Mouse (Mus musculus) heart, embryonic 10.5 days (tissue): ENCODE measurements at regions not wholly inside any gene's neighbourhood (a gene's known extent, or its start where the extent isn't known, plus 50 kb on each side); places are given as distances from the start of the nearest gene placed in this dataset.

Experiments
- DNase-seq: peaks from one replicate; pipeline ENCODE4 v3.0.0-alpha.2; 2017; ENCODE audit warnings: low spot score
- H3K27ac ChIP-seq: fragments of 300-500 bp; sonication (generic); 2 replicates; pipeline ENCODE4 v1.5.1; 2016; ENCODE audit warnings: mild to moderate bottlenecking
- H3K27me3 ChIP-seq: fragments of 300-500 bp; sonication (generic); 2 replicates; pipeline ENCODE4 v1.6.1; 2016; ENCODE audit warnings: mild to moderate bottlenecking; ENCODE audit not compliant: poor library complexity, insufficient read depth, severe bottlenecking
- H3K36me3 ChIP-seq: fragments of 300-500 bp; sonication (generic); 2 replicates; pipeline ENCODE4 v1.6.1; 2016; ENCODE audit warnings: mild to moderate bottlenecking, moderate library complexity
- H3K4me1 ChIP-seq: fragments of 300-500 bp; sonication (generic); 2 replicates; pipeline ENCODE4 v1.6.1; 2016; ENCODE audit warnings: mild to moderate bottlenecking
- H3K4me3 ChIP-seq: fragments of 300-500 bp; sonication (generic); 2 replicates; pipeline ENCODE4 v1.5.1; 2016; ENCODE audit warnings: mild to moderate bottlenecking, moderate library complexity
- H3K9me3 ChIP-seq: fragments of 300-500 bp; sonication (generic); 2 replicates; pipeline ENCODE4 v1.6.1; 2016; ENCODE audit warnings: mild to moderate bottlenecking, moderate library complexity
- WGBS: fragments of 180-500 bp; shearing (Covaris S2); methylation state at CpG from one replicate; pipeline ENCODE4 v1.1.7; 2016; 5-methylcytosine and 5-hydroxymethylcytosine counted together

DNA sequence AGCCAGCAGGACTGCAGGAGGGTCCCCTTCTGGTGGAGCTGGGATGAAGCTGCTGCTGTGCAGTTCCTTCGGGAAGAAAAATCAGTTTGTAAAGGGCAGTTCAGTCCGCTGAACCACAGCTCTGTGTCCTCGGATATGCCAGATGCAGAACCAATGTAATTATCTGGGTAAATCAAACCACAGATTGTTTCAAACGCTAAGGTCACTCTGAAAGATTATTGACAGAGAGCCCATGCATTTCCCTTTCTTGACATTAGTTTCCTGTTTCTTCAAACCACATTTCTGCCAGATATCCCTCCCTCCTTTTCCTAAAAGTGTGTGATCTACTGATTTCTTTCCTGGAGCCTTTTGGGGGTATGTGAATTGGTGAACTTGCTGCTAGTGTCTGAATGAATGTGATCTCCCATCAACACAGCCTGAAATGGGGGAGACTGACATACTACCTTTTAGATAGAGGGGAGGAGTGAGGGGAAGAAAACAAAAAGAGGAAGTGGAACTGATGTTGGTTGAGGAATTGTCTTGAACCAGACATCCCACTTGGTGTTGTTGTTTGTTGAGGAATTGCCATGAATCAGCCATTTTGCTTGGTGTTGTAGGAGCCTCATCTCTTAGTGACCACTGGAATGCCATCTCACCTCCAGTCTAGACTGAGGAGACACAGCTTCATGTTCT lies 85.7 kb upstream of the Pthlh start:
- no peaks in the 10 kb centered on the region for H3K36me3 ChIP-seq
- 64% methylated on average over 4 of the region's 4 CpGs for WGBS
- no peaks in the 10 kb centered on the region for H3K9me3 ChIP-seq
- peak; percentile 17 for DNase-seq
- H3K4me1 ChIP-seq: no peaks in the 10 kb centered on the region
- H3K4me3 ChIP-seq: no peak overlapping the region
- no peaks in the 10 kb centered on the region for H3K27me3 ChIP-seq
- no peak overlapping the region for H3K27ac ChIP-seq

GRCm38 (mm10) chr6:147348621-147349020 lies 84.6 kb upstream of the Pthlh start:
- peak; percentile 71 for DNase-seq
- WGBS: 57% methylated on average over 3 of the region's 3 CpGs
- Histone ChIP-seq H3K27me3 (no peaks in the 10 kb centered on the region), H3K4me3 (no peak overlapping the region), H3K27ac (no peak overlapping the region), H3K36me3 (no peaks in the 10 kb centered on the region), H3K9me3 (no peaks in the 10 kb centered on the region), H3K4me1 (no peaks in the 10 kb centered on the region)

- no peaks in the 10 kb centered on the region for H3K9me3 ChIP-seq
- 82% methylated on average over 1 of the region's 1 CpGs for WGBS
- no peak overlapping the region for H3K27ac ChIP-seq
- no peaks in the 10 kb centered on the region for H3K27me3 ChIP-seq
- H3K4me3 ChIP-seq: no peak overlapping the region
- H3K4me1 ChIP-seq: no peaks in the 10 kb centered on the region
- H3K36me3 ChIP-seq: no peaks in the 10 kb centered on the region
- DNase-seq: peak; percentile 6
Observed at GRCm38 (mm10) chr6:147341042-147341441, 77.1 kb upstream of the Pthlh start.

DNA sequence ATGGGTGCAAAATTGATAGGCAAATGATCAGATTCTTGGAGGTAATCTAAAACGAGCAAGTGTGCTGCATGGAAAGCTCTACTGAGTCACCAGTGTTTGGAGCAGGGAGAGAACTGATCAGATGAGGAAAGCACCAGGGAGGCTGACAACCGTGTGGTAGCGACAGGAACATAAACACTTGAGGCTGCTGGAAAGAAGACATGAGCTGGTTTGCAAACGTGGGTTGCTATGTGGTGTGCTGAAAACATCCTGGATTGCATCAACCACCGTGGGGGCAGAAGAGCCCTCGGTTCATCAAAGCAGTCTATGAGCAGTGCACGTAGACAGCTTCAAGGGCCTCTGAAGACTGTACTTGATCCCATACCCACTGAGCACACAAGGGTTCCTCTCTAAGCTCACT lies 69.0 kb upstream of the Pthlh start:
- Histone ChIP-seq H3K4me1 (no peaks in the 10 kb centered on the region), H3K27me3 (no peaks in the 10 kb centered on the region), H3K9me3 (no peaks in the 10 kb centered on the region), H3K4me3 (no peak overlapping the region), H3K36me3 (no peaks in the 10 kb centered on the region), H3K27ac (no peak overlapping the region)
- 61% methylated on average over 7 of the region's 7 CpGs for WGBS
- DNase-seq: no peak

DNA sequence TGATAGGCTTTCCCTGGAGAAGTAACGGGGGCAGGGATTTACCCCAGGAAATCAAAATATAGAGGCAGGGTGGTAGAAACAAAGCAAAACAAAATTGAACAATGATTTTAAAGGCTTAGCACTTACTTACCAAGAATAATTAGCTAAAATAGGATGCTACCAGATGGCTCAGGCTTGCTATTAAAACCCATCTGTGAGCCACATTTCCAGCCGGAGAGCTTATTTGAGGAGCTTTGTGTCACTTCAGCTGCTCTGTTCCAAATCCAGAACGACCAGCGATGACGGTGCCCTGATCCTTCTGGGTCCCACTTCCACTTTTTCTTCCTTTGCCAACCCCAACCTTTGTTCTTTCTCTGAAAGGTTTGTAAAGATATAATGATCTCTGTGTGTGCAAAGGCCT lies 65.2 kb upstream of the Pthlh start:
- 86% methylated on average over 5 of the region's 5 CpGs for WGBS
- Histone ChIP-seq H3K36me3 (no peaks in the 10 kb centered on the region), H3K9me3 (no peaks in the 10 kb centered on the region), H3K4me3 (no peak overlapping the region), H3K4me1 (no peaks in the 10 kb centered on the region), H3K27me3 (no peaks in the 10 kb centered on the region), H3K27ac (no peak overlapping the region)
- no peak for DNase-seq

GRCm38 (mm10) chr6:147324336-147324735 lies 60.4 kb upstream of the Pthlh start:
- H3K36me3 ChIP-seq: no peaks in the 10 kb centered on the region
- 76% methylated on average over 2 of the region's 2 CpGs for WGBS
- H3K9me3 ChIP-seq: no peaks in the 10 kb centered on the region
- no peak overlapping the region for H3K4me3 ChIP-seq
- DNase-seq: no peak
- no peaks in the 10 kb centered on the region for H3K27me3 ChIP-seq
- no peak overlapping the region for H3K27ac ChIP-seq
- no peaks in the 10 kb centered on the region for H3K4me1 ChIP-seq

GRCm38 (mm10) chr6:147318106-147318505 lies 54.1 kb upstream of the Pthlh start:
- H3K4me3 ChIP-seq: no peak overlapping the region
- no peak for DNase-seq
- no peaks in the 10 kb centered on the region for H3K36me3 ChIP-seq
- no peak overlapping the region for H3K27ac ChIP-seq
- no peaks in the 10 kb centered on the region for H3K27me3 ChIP-seq
- 87% methylated on average over 2 of the region's 2 CpGs for WGBS
- no peaks in the 10 kb centered on the region for H3K9me3 ChIP-seq
- peaks cover 10% of the 10 kb centered on the region; the same call in 1 of the 2 replicates for H3K4me1 ChIP-seq

- no peak for DNase-seq
- Histone ChIP-seq H3K27ac (no peak overlapping the region), H3K4me1 (peaks cover 10% of the 10 kb centered on the region; the same call in 1 of the 2 replicates), H3K36me3 (no peaks in the 10 kb centered on the region), H3K4me3 (no peak overlapping the region), H3K27me3 (no peaks in the 10 kb centered on the region), H3K9me3 (no peaks in the 10 kb centered on the region)
- WGBS: 76% methylated on average over 11 of the region's 11 CpGs
Observed at GRCm38 (mm10) chr6:147316702-147317468, 52.9 kb upstream of the Pthlh start.

GRCm38 (mm10) chr6:147316140-147316539 lies 52.2 kb upstream of the Pthlh start:
- no peak overlapping the region for H3K27ac ChIP-seq
- H3K36me3 ChIP-seq: no peaks in the 10 kb centered on the region
- H3K4me1 ChIP-seq: peaks cover 10% of the 10 kb centered on the region; the same call in 1 of the 2 replicates
- DNase-seq: no peak
- 72% methylated on average over 3 of the region's 3 CpGs for WGBS
- no peaks in the 10 kb centered on the region for H3K27me3 ChIP-seq
- H3K9me3 ChIP-seq: no peaks in the 10 kb centered on the region
- no peak overlapping the region for H3K4me3 ChIP-seq

GRCm38 (mm10) chr6:147315207-147315606 lies 51.2 kb upstream of the Pthlh start:
- Histone ChIP-seq H3K36me3 (no peaks in the 10 kb centered on the region), H3K27me3 (no peaks in the 10 kb centered on the region), H3K4me1 (peaks cover 10% of the 10 kb centered on the region; the same call in 1 of the 2 replicates), H3K4me3 (no peak overlapping the region), H3K9me3 (no peaks in the 10 kb centered on the region), H3K27ac (no peak overlapping the region)
- 87% methylated on average over 5 of the region's 5 CpGs for WGBS
- DNase-seq: no peak
